Comparison of ENCODE assay signal across 8 mouse cellular contexts in the genomic region with DNA sequence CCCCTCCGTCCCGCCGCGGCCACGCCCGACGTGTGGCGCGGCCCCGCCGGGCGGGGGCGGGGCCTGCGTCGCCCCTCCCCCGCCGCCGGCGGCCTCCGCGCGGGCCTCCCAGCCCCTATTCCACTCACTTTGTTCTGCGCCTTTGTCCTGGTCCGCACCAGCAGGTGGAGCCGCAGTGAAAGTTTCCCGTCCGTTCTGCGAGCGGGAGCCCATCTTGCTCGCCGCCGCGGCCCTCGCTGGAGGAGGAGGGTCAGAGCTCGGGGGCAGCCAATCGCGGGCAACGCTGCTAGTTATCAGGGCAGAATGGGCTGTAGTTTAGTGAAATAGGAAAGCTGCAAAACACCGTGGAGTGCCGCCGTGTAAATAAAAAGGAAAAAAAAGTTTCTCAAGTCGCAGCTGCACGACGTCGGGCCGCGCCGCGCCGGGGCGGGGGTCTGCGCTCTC. TPM values are rescaled to one million over a fixed set of nuclear protein-coding genes. Genes with fewer than 3 reads are reported as not detected.
DNase-seq lines count a peak whose midpoint lies in the region; ATAC-seq and TF ChIP-seq lines count a peak whose summit lies in the region.

A gene (plus strand): TSS at position 81 of the 444 bp plus-strand sequence.

- intact Hi-C loops in heart, postnatal 25 days (cut with DNase I), result loop anchor here (2.0 to 10.0 kb wide), 2 partner anchors 30 to 222 kb away; a partner anchor contains a TSS

- no peaks in the 10 kb centered on the region for H3K9me3 ChIP-seq in ES-E14 (ENCODE audit: control insufficient read depth, insufficient read depth, low read depth, low read length)
- no peaks in the 10 kb centered on the region for H3K9me3 ChIP-seq in forebrain, embryonic 15.5 days

- H3K27ac ChIP-seq in ES-E14 (ENCODE audit: insufficient read depth, low read depth, low read length, poor library complexity, severe bottlenecking), result peak within 1 kb of the TSS; percentile 82
- H3K27ac ChIP-seq in forebrain, embryonic 15.5 days (replicated peaks), result peak within 1 kb of the TSS; percentile 97

- H3K36me3 ChIP-seq in ES-E14 (ENCODE audit: control insufficient read depth, insufficient read depth, low read length, poor library complexity, severe bottlenecking), result 0 out of 2 replicates have a peak, but pooled peaks cover 3% of the 10 kb centered on the region
- H3K36me3 ChIP-seq in forebrain, embryonic 15.5 days, result no peaks in the 10 kb centered on the region

- TF ChIP-seq POLR2A in lung, adult 2 months (IDR thresholded peaks at IDR 0.05; ENCODE audit: borderline replicate concordance, extremely low read depth, low read depth, low read length), result no peak; the same call in 1 of the 2 replicates

- peak; percentile 54 for TF ChIP-seq CTCF in lung, adult 2 months (IDR thresholded peaks at IDR 0.05; ENCODE audit: insufficient read depth, low read length)

- H3K4me1 ChIP-seq in ES-E14 (ENCODE audit: control insufficient read depth in 2 of 2, insufficient read depth in 2 of 2, low read length in 2 of 2, poor library complexity in 1 of 2), result peaks cover 2% of the 10 kb centered on the region in 2 experiments; a peak in 1 of 4 replicates
- peaks cover 33% of the 10 kb centered on the region for H3K4me1 ChIP-seq in forebrain, embryonic 15.5 days
- H3K4me1 ChIP-seq in lung, adult 2 months (ENCODE audit: control insufficient read depth, insufficient read depth, low read length), result peaks cover 10% of the 10 kb centered on the region

- H3K9ac ChIP-seq in ES-E14 (ENCODE audit: insufficient read depth, low read depth, low read length, poor library complexity, severe bottlenecking), result peak within 1 kb of the TSS; percentile 90
- peak within 1 kb of the TSS; percentile 83 for H3K9ac ChIP-seq in forebrain, embryonic 15.5 days (replicated peaks)

- ATAC-seq in forebrain, embryonic 15.5 days (replicated peaks), result peak; percentile 98
- peak; percentile 93 for ATAC-seq in neutrophil, adult 5-6 weeks (ENCODE audit: extremely low read depth, insufficient number of reproducible peaks, low FRiP score, poor library complexity, severe bottlenecking)

- no peaks in the 10 kb centered on the region for H3K27me3 ChIP-seq in forebrain, embryonic 15.5 days

- under 1% methylated on average over 48 of the region's 52 CpGs for WGBS in forebrain, embryonic 15.5 days
- WGBS in lung, adult 2 months, result 1% methylated on average over 44 of the region's 52 CpGs

- in situ Hi-C loops in ES-E14 (cut with MboI; ENCODE audit: low sequenced_read_pairs in 2 of 2, unreplicated experiment in 2 of 2), result no loop called here

- H3K4me2 ChIP-seq in forebrain, embryonic 15.5 days (replicated peaks), result peak within 1 kb of the TSS; percentile 66

- peak within 1 kb of the TSS; percentile 90 to 91 for H3K4me3 ChIP-seq in ES-E14 (ENCODE audit: insufficient read depth in 1 of 2, low read depth in 1 of 2, low read length in 2 of 2, poor library complexity in 1 of 2, severe bottlenecking in 1 of 2)
- peak within 1 kb of the TSS; percentile 84 for H3K4me3 ChIP-seq in forebrain, embryonic 15.5 days
- peak within 1 kb of the TSS; percentile 88 for H3K4me3 ChIP-seq in lung, adult 2 months (replicated peaks; ENCODE audit: extremely low read depth, low read depth, low read length)

- DNase-seq in ES-E14 (ENCODE audit: low read depth, low spot score), result peak; percentile 78
- DNase-seq in cerebellum, adult 11-12 months, result peak; percentile 98
- DNase-seq in heart, postnatal 25 days (ENCODE audit: low spot score), result peak; percentile 96
- peak; percentile 96 to 98 for DNase-seq in layer of hippocampus, adult 18-20 months (ENCODE audit: low spot score in 2 of 2)
- DNase-seq in lung, adult 2 months, result peak; percentile 91
- DNase-seq in thymus, adult 18-20 months, result peak; percentile 96 to 97

TF ChIP-seq in ES-E14, 5 proteins besides CTCF, POLR2A, EP300 and RAD21:
- TF ChIP-seq HCFC1 (IDR thresholded peaks at IDR 0.05; ENCODE audit: borderline replicate concordance, insufficient read depth, low read length) (0 out of 2 replicates have a peak, but pooled peaks have one; percentile 35), CHD2 (IDR thresholded peaks at IDR 0.05; ENCODE audit: low read depth, low read length) (no peak), ZNF384 (IDR thresholded peaks at IDR 0.05; ENCODE audit: low read depth, low read length) (0 out of 2 replicates have a peak, but pooled peaks have one; percentile 33), MAFK (IDR thresholded peaks at IDR 0.05; ENCODE audit: insufficient read depth, low read depth, low read length) (no peak)
TF ChIP-seq in ES-E14: peak in this region for 2.

RNA-seq across cellular contexts. Expression of the gene that starts here (rescaled TPM):
- 42.3 and 64.7 TPM in 2 replicates for total RNA-seq in ES-E14 (2012; rRNA removed)
- polyA plus RNA-seq in forebrain, embryonic 15.5 days (2015; fragmentation: Nextera tagmentation; extraction: Ambion mirVana), result 101 and 114 TPM in 2 replicates
- 10 to 100 TPM; 28.5 to 30.7 TPM for total RNA-seq in heart, postnatal 25 days (2021)
- total RNA-seq in layer of hippocampus, adult 18-20 months (2021), result 10 to 100 TPM; 22.7 to 25.0 TPM
- 4.0 and 5.1 TPM in 2 replicates for polyA plus RNA-seq in lung, adult 2 months (2012; rRNA removed)
- 24.3 and 37.1 TPM in 2 replicates for total RNA-seq in neutrophil, adult 5-6 weeks (2017)

Comparison
In these comparisons a context has a peak if more than half of its experiments do, and no peak if none do; other contexts are left out.
1. Peak in every context shown above with its lines: DNase-seq, ATAC-seq, H3K4me3 ChIP-seq and H3K27ac ChIP-seq.
2. RNA of the gene that starts here (polyA plus RNA-seq): 101 to 114 TPM in forebrain, embryonic 15.5 days; 4.0 to 5.1 TPM in lung, adult 2 months; every median in the first group is over 10 times any median in the second.